17 mouse cellular contexts compared by ENCODE assay signal in the genomic region with DNA sequence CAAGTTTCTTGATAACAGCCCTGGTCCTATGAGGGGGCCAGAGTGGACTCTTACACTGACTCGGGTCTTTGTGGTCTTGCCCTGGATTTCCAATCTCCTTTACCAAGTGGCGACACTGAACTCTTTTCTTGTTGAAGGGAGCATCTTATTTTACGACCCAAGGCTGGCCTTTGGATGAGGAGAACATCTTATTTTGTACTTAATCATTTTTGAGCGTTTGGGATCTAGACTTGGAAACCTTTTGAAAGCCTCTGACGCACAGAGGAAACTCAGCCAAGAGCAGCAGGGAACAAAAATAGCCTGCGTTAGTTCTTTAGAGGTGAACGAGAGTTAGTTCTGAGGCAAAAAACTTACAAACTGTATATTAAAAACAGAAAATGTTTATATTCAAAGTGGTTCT. TPM values are rescaled to one million over a fixed set of nuclear protein-coding genes. Genes with fewer than 3 reads are reported as not detected.
DNase-seq lines count a peak whose midpoint lies in the region; ATAC-seq and TF ChIP-seq lines count a peak whose summit lies in the region.
"Had no signal": no experiment of that assay in that cellular context is flagged by ENCODE, and none has a peak within 500 bp of the region (broad histone marks: within the 10 kb centered on the region; RNA-seq: fewer than 3 reads in every experiment).

No protein-coding gene starts in this region.

- TF ChIP-seq CTCF in stomach, postnatal 0 days (IDR thresholded peaks at IDR 0.05; ENCODE audit: low read depth), result no peak

- 67% methylated on average over 7 of the region's 7 CpGs for WGBS in stomach, embryonic 16.5 days
- WGBS in stomach, postnatal 0 days, result 52% methylated on average over 7 of the region's 7 CpGs

- ATAC-seq in stomach, embryonic 16.5 days (ENCODE audit: insufficient read depth, low FRiP score), result no peak
- no peak for ATAC-seq in stomach, postnatal 0 days (ENCODE audit: low FRiP score, low TSS enrichment)
- ATAC-seq: forebrain, embryonic 16.5 days had no signal

- no peaks in the 10 kb centered on the region for H3K9me3 ChIP-seq in stomach, embryonic 16.5 days (replicated peaks; ENCODE audit: control insufficient read depth, low read length)
- no peaks in the 10 kb centered on the region for H3K9me3 ChIP-seq in stomach, postnatal 0 days (ENCODE audit: control insufficient read depth, low read length)
- H3K9me3 ChIP-seq: hindbrain, embryonic 12.5 days; midbrain, embryonic 10.5 days had no signal

- intact Hi-C loops in heart, postnatal 36 days (cut with DNase I), result no loop called here

- no peak overlapping the region for H3K4me2 ChIP-seq in stomach, embryonic 16.5 days (ENCODE audit: low read depth, low read length)
- no peak overlapping the region for H3K4me2 ChIP-seq in stomach, postnatal 0 days (replicated peaks; ENCODE audit: low read depth)
- H3K4me2 ChIP-seq: hindbrain, embryonic 12.5 days had no signal

- no peaks in the 10 kb centered on the region for H3K27me3 ChIP-seq in stomach, embryonic 16.5 days (ENCODE audit: control insufficient read depth, insufficient read depth, low read length)
- no peaks in the 10 kb centered on the region for H3K27me3 ChIP-seq in stomach, postnatal 0 days (ENCODE audit: control insufficient read depth, insufficient read depth, low read length)

- DNase-seq in adrenal gland, adult (ENCODE audit: inconsistent age in 2 of 2, low spot score in 1 of 2), result peak; percentile 8 to 41
- DNase-seq in adrenal gland, postnatal 14 days, result no peak
- no peak for DNase-seq in stomach, postnatal 0 days (ENCODE audit: low spot score)
- peak; percentile 63 to 69 for DNase-seq in heart, postnatal 36 days
- DNase-seq in skeletal muscle tissue, adult 2 months (ENCODE audit: low read depth, low spot score), result peak; percentile 69
- DNase-seq in layer of hippocampus, adult 9-10 months (ENCODE audit: low spot score), result no peak
- no peak for DNase-seq in cerebellum, postnatal 14 days
- DNase-seq: right cerebral cortex, postnatal 25 days; thymus, postnatal 25 days had no signal

- no peak overlapping the region for H3K4me3 ChIP-seq in stomach, embryonic 16.5 days (replicated peaks; ENCODE audit: low read length)
- no peak overlapping the region for H3K4me3 ChIP-seq in stomach, postnatal 0 days (ENCODE audit: low read depth, low read length)
- H3K4me3 ChIP-seq: hindbrain, embryonic 12.5 days; midbrain, embryonic 10.5 days had no signal

- peaks cover 3% of the 10 kb centered on the region; the same call in 1 of the 2 replicates for H3K4me1 ChIP-seq in stomach, embryonic 16.5 days (ENCODE audit: control insufficient read depth, insufficient read depth, low read length)
- H3K4me1 ChIP-seq in stomach, postnatal 0 days (replicated peaks; ENCODE audit: control insufficient read depth, insufficient read depth), result no peaks in the 10 kb centered on the region

- H3K36me3 ChIP-seq in stomach, embryonic 16.5 days (ENCODE audit: control insufficient read depth, insufficient read depth, low read length), result no peaks in the 10 kb centered on the region
- no peaks in the 10 kb centered on the region for H3K36me3 ChIP-seq in stomach, postnatal 0 days (ENCODE audit: control insufficient read depth, insufficient read depth, low read length)
- H3K36me3 ChIP-seq: hindbrain, embryonic 12.5 days; midbrain, embryonic 10.5 days had no signal

- H3K27ac ChIP-seq in stomach, embryonic 16.5 days (ENCODE audit: low read length), result 0 out of 2 replicates have a peak overlapping the region, but pooled peaks have one; percentile 9
- no peak overlapping the region for H3K27ac ChIP-seq in stomach, postnatal 0 days (replicated peaks)
- H3K27ac ChIP-seq: hindbrain, embryonic 12.5 days; liver, embryonic 14.5 days; midbrain, embryonic 10.5 days had no signal

- no peak for TF ChIP-seq EP300 in stomach, postnatal 0 days (optimal IDR thresholded peaks at IDR 0.05)

- H3K9ac ChIP-seq in stomach, embryonic 16.5 days (ENCODE audit: low read length), result no peak overlapping the region
- no peak overlapping the region for H3K9ac ChIP-seq in stomach, postnatal 0 days (ENCODE audit: low read length)
- H3K9ac ChIP-seq: hindbrain, embryonic 12.5 days; liver, embryonic 14.5 days had no signal

RNA-seq across cellular contexts. Expression of a gene that starts 4.5 kb away (rescaled TPM):
- total RNA-seq in adrenal gland, postnatal 14 days (2021), result 9.6 and 10.8 TPM in 2 replicates
- 11.4 TPM in 2 replicates for polyA plus RNA-seq in stomach, embryonic 16.5 days (2015; fragmentation: Nextera tagmentation; extraction: Ambion mirVana)
- polyA plus RNA-seq in stomach, postnatal 0 days (2015; fragmentation: Nextera tagmentation; extraction: Ambion mirVana), result 5.7 and 5.8 TPM in 2 replicates
- 10 to 100 TPM; 12.1 to 16.4 TPM for total RNA-seq in heart, postnatal 36 days (2021)
- total RNA-seq: MEL had no signal

RNA-seq across cellular contexts. Expression of a gene that starts 46.8 kb away (rescaled TPM):
- total RNA-seq in adrenal gland, postnatal 14 days (2021), result not detected in 2 replicates
- polyA plus RNA-seq in stomach, embryonic 16.5 days (2015; fragmentation: Nextera tagmentation; extraction: Ambion mirVana), result not detected in 2 replicates
- not detected in 2 replicates for polyA plus RNA-seq in stomach, postnatal 0 days (2015; fragmentation: Nextera tagmentation; extraction: Ambion mirVana)
- not detected for total RNA-seq in heart, postnatal 36 days (2021)
- total RNA-seq: MEL had no signal
- polyA plus RNA-seq: brain, embryonic 14.5 days; forebrain, embryonic 16.5 days; hindbrain, embryonic 12.5 days; liver, embryonic 14.5 days; midbrain, embryonic 10.5 days; neural tube, embryonic 11.5 days had no signal

Comparison
In these comparisons a context has a peak if more than half of its experiments do, and no peak if none do; other contexts are left out.
1. DNase-seq: peak in adrenal gland, adult (2 of 2), heart, postnatal 36 days (2 of 2) and skeletal muscle tissue, adult 2 months (single experiment); none in adrenal gland, postnatal 14 days (single experiment), stomach, postnatal 0 days (single experiment), layer of hippocampus, adult 9-10 months (single experiment) and cerebellum, postnatal 14 days (0 of 2).